Mouse (Mus musculus): ENCODE results near the gene Islr. TPM values are rescaled to one million over a fixed set of nuclear protein-coding genes. Genes with fewer than 3 reads are reported as not detected.

The Islr gene
- polyA plus RNA-seq, 1 experiment = 34.0 TPM

DNA sequence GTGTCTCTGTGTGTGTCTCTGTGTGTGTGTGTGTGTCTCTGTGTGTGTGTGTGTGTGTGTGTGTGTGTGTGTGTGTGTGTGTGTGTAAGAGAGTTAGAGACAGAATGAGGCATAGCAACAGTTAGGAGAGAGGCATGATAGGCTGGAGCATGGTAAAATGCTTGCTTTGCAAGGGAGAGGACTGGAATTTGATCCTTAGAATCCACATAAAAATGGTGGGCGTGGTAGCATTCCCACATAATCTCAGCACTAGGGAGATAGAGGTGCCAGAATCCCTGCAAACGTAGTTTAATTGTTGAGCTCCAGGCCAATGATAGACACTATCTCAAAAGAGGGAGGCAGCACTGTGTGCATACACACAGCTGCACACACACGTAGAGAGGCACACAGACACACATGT lies 79.0 kb downstream of the Islr start:
- no peak for TF ChIP-seq POLR2A (IDR thresholded peaks at IDR 0.05; ENCODE audit: extremely low read depth, insufficient read depth, low read length)
- TF ChIP-seq CTCF (IDR thresholded peaks at IDR 0.05; ENCODE audit: extremely low read depth, insufficient read depth, low read length) = no peak
- no peak overlapping the region for H3K4me3 ChIP-seq (ENCODE audit: insufficient read depth, low read length)
- H3K27ac ChIP-seq (ENCODE audit: insufficient read depth, low read length) = no peak overlapping the region
- no peaks in the 10 kb centered on the region for H3K4me1 ChIP-seq (ENCODE audit: control insufficient read depth, insufficient read depth, low read length)

DNA sequence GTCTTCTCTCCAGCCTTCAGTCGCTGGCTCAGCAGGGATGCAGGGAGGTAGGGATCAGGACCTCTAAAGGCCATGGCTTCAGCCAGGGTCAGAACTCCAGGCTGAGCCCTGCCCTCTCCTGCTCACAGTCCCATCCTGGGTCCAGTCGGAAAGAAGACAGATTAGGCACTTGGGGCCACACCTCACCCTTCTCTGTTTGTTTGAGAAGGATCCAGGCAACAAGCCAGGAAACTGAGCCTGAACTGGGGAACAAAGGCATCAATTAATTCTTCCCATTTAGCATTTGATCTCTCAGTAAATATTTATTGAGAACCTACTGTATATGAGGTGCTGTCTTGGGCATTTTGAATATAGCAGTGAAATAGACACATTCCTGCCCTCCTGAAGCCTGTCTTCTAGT lies 85.4 kb downstream of the Islr start, which contains the start of gene Ccdc33:
TSS of gene Ccdc33 (minus strand) at position 153 of the 400 bp plus-strand sequence.
- Histone ChIP-seq H3K4me3 (ENCODE audit: insufficient read depth, low read length) (no peak within 1 kb of the TSS), H3K27ac (ENCODE audit: insufficient read depth, low read length) (no peak within 1 kb of the TSS), H3K4me1 (ENCODE audit: control insufficient read depth, insufficient read depth, low read length) (peaks cover 9% of the 10 kb centered on the region)
- no peak for TF ChIP-seq CTCF (IDR thresholded peaks at IDR 0.05; ENCODE audit: extremely low read depth, insufficient read depth, low read length)

DNA sequence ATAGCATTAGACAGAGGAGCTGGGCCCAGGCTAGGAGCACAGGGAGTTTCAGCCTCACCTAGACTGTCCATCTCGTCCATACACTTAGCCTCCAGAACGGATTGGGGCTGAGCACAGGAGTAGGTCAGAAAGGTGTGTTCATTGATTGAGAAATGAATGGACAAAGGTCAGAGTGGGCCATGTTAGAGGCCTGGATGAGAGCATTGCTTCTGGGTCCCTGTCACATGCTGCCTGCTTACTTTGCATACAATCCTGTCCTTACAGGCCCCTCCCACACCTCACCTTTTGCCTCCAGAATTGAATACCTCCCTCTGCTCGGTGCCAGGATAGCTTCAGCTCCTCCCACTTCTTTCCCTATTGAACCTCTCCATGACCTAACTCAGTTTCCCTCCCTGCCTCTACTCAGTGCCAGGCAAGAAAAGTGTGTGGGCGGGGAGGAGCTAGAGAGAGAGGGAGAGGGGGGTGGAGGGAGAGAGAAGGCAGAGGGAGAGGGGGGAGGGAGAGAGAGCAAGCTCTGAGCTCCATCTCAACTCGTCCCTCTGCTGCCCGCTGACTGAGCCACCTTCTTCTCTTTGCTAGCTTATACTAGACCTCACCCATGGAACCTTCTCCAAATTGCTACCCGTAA lies 88.0 kb downstream of the Islr start:
- Histone ChIP-seq H3K4me1 (ENCODE audit: control insufficient read depth, insufficient read depth, low read length) (peaks cover 16% of the 10 kb centered on the region), H3K27ac (ENCODE audit: insufficient read depth, low read length) (no peak overlapping the region), H3K4me3 (ENCODE audit: insufficient read depth, low read length) (no peak overlapping the region)
- TF ChIP-seq CTCF (IDR thresholded peaks at IDR 0.05; ENCODE audit: extremely low read depth, insufficient read depth, low read length) (no peak), POLR2A (IDR thresholded peaks at IDR 0.05; ENCODE audit: extremely low read depth, insufficient read depth, low read length) (no peak)

DNA sequence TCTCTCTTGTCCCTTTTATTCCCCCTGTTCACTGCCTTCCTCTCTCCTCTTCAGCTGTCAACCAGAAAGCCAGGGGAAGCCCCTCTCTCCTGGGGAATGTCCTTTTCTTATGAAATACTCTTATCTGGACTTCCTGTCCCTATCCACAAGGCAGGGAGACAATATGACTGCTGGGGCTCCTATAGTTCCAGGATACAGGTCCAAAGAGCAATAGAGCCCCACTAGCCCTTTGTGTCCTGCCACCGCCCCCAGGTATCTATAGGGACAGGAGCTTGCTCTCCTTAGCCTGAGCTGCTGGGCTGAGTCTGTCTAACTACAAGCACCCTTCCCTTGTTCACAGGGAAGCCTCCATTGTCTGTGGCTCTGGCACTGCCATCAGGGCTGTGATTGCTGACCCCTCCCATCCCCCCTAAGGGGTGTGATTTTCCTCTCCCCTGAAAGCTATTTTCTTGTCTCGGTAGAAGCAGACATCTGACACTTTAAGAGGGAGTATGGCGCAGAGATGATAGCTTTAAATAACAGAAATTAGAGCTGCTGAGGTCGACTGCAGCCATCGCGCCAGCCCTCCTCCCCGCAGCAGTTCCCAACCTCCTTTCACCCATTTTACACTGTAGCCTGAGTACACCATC lies 88.7 kb downstream of the Islr start:
- Histone ChIP-seq H3K27ac (ENCODE audit: insufficient read depth, low read length) (no peak overlapping the region), H3K4me3 (ENCODE audit: insufficient read depth, low read length) (no peak overlapping the region), H3K4me1 (ENCODE audit: control insufficient read depth, insufficient read depth, low read length) (peaks cover 22% of the 10 kb centered on the region)
- TF ChIP-seq CTCF (IDR thresholded peaks at IDR 0.05; ENCODE audit: extremely low read depth, insufficient read depth, low read length) (no peak), POLR2A (IDR thresholded peaks at IDR 0.05; ENCODE audit: extremely low read depth, insufficient read depth, low read length) (no peak)

DNA sequence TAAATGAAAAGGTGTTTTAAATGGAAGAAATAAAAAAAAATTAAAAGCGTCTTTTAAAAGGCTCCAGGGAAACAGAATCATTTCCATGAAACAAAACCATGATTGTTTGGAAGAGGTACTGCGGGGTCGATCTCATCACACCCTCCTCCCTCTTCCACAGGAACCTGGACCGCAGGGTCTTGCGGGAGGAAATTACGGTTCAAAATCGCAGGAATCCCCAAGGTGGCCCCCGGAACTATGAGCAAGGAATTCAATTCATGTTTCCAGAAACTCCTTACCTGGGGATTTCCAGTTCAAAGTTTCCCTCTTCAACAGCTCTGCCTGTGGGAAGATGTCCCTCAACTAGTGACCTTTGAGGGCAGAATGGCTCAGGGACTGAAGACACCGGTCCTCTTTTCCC lies 90.1 kb downstream of the Islr start:
- H3K4me1 ChIP-seq (ENCODE audit: control insufficient read depth, insufficient read depth, low read length) = peaks cover 22% of the 10 kb centered on the region
- H3K27ac ChIP-seq (ENCODE audit: insufficient read depth, low read length) = no peak overlapping the region
- H3K4me3 ChIP-seq (ENCODE audit: insufficient read depth, low read length) = no peak overlapping the region
- no peak for TF ChIP-seq POLR2A (IDR thresholded peaks at IDR 0.05; ENCODE audit: extremely low read depth, insufficient read depth, low read length)
- no peak for TF ChIP-seq CTCF (IDR thresholded peaks at IDR 0.05; ENCODE audit: extremely low read depth, insufficient read depth, low read length)

DNA sequence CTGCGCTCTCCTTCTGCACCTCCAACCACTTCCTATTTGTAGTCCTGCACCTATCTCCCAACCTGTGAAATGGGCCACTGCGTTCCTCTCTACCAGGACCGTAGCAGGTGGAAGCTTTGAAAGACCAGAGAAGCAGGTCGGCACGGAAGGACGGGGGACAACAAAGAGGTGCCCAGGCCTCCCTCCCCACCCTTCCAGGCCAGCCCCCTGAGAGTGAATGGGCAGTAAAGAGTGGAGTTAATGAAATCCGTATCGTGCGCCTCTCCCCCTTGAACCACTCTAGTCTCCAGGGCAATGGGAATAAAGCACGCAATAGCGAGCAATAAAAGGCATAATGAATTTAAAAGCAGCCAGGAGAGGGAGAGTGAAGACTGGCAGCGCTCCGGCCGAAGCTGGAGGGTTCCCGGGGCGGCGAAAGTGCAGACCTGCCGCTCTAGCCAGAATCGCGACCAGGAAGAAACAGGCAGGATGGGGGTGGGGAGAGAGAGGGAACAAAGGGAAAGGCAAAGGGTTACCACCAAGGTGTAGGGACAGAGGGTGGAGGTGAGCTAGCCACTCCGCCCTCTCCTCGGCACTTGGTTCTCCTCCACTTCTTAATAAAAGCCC lies 90.7 kb downstream of the Islr start:
- no peak overlapping the region for H3K27ac ChIP-seq (ENCODE audit: insufficient read depth, low read length)
- H3K4me1 ChIP-seq (ENCODE audit: control insufficient read depth, insufficient read depth, low read length) = peaks cover 22% of the 10 kb centered on the region
- no peak overlapping the region for H3K4me3 ChIP-seq (ENCODE audit: insufficient read depth, low read length)
- TF ChIP-seq POLR2A (IDR thresholded peaks at IDR 0.05; ENCODE audit: extremely low read depth, insufficient read depth, low read length) = no peak
- TF ChIP-seq CTCF (IDR thresholded peaks at IDR 0.05; ENCODE audit: extremely low read depth, insufficient read depth, low read length) = no peak

DNA sequence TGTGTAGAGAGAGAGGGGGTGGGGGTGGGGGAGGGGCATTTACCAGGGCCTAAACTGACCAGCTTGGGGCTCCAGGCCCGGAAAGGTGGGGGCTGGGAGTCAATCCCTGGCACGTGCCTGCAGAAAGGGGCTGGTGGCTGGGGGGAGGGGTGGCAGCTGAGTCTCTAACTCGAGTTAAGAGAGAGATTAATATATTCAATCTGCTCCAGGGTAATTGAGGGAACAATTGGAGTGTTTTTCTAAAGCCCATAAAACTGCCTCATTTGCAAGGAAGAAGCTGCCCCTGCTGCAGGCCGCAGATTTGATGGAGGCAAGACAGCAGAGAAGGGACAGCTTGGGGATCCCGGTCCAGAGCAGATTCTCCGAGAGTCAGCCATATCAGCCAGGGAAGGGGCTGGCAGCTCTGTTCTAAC lies 91.2 kb downstream of the Islr start:
- no peak overlapping the region for H3K4me3 ChIP-seq (ENCODE audit: insufficient read depth, low read length)
- TF ChIP-seq POLR2A (IDR thresholded peaks at IDR 0.05; ENCODE audit: extremely low read depth, insufficient read depth, low read length) = no peak
- TF ChIP-seq CTCF (IDR thresholded peaks at IDR 0.05; ENCODE audit: extremely low read depth, insufficient read depth, low read length) = no peak
- peaks cover 22% of the 10 kb centered on the region for H3K4me1 ChIP-seq (ENCODE audit: control insufficient read depth, insufficient read depth, low read length)
- H3K27ac ChIP-seq (ENCODE audit: insufficient read depth, low read length) = no peak overlapping the region

DNA sequence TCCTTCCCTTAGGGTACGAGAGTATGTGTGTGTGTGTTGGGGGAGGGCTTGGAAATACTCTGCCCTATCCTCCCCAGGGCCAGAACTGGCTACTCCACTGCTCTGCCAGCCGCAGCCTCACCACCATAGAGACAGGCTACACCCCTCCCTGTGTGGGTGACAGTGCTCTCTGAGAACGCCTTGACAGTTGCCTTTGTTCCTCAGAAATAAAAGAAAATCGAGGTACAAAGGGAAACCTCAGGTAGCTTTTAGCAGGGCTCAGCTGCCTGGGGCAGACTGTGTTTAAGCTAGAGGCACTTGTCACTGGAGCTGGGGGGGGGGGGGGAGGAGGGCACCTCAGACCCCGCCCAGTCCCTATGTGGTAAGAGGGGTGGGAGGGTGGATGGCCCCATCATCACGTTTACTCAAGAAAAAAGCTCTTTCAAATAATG lies 91.8 kb downstream of the Islr start:
- Histone ChIP-seq H3K4me3 (ENCODE audit: insufficient read depth, low read length) (no peak overlapping the region), H3K27ac (ENCODE audit: insufficient read depth, low read length) (peak overlapping the region; percentile 73), H3K4me1 (ENCODE audit: control insufficient read depth, insufficient read depth, low read length) (peaks cover 22% of the 10 kb centered on the region)
- TF ChIP-seq CTCF (IDR thresholded peaks at IDR 0.05; ENCODE audit: extremely low read depth, insufficient read depth, low read length) (no peak), POLR2A (IDR thresholded peaks at IDR 0.05; ENCODE audit: extremely low read depth, insufficient read depth, low read length) (no peak)

DNA sequence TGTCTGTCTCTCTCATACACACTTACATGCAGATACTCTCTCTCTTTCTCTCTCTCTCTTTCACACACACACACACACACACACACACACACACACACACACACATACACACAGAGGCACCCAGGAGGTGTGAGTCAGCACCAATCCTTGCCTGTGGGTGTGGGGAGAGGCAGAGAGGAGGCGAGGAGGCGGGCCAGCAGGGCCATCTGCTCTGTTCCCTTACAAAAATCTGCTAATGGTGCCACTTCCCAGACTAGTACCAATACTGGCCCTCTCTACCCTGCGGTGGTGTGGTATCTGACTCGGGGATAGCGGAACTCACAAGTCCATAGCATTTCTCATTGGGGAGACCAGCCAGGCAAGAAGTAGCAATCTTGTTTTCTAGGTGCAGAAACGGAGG lies 92.7 kb downstream of the Islr start:
- Histone ChIP-seq H3K27ac (ENCODE audit: insufficient read depth, low read length) (peak overlapping the region; percentile 73), H3K4me3 (ENCODE audit: insufficient read depth, low read length) (no peak overlapping the region), H3K4me1 (ENCODE audit: control insufficient read depth, insufficient read depth, low read length) (peaks cover 22% of the 10 kb centered on the region)
- TF ChIP-seq POLR2A (IDR thresholded peaks at IDR 0.05; ENCODE audit: extremely low read depth, insufficient read depth, low read length) (no peak), CTCF (IDR thresholded peaks at IDR 0.05; ENCODE audit: extremely low read depth, insufficient read depth, low read length) (no peak)

DNA sequence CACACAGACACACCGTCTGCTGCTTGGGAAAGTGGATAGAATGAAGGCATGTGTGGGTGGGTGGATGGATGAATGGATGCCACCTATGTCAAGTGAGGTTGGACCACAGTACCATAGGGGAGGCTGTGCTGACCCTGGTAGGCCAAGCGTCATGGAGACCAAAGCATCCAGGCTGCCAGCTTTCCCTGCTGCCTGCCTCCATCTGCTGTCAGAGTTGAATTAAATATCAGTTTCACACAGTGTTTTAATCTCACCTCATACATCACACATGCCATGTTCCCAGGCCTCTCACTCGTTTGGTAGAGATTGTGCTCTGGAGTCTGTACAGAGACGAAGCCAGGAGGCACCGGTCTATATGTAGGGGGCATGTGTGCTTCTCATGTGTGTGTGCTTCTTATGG lies 93.3 kb downstream of the Islr start:
- no peak overlapping the region for H3K4me3 ChIP-seq (ENCODE audit: insufficient read depth, low read length)
- H3K27ac ChIP-seq (ENCODE audit: insufficient read depth, low read length) = peak overlapping the region; percentile 68
- TF ChIP-seq CTCF (IDR thresholded peaks at IDR 0.05; ENCODE audit: extremely low read depth, insufficient read depth, low read length) = no peak
- no peak for TF ChIP-seq POLR2A (IDR thresholded peaks at IDR 0.05; ENCODE audit: extremely low read depth, insufficient read depth, low read length)
- H3K4me1 ChIP-seq (ENCODE audit: control insufficient read depth, insufficient read depth, low read length) = peaks cover 16% of the 10 kb centered on the region

All from cortical plate, adult 2 months (tissue).